Mouse (Mus musculus): ENCODE data around the gene Apold1. TPM values are rescaled to one million over a fixed set of nuclear protein-coding genes. Genes with fewer than 3 reads are reported as not detected.

The Apold1 gene
- polyA plus RNA-seq, 1 experiment from 2014 or later: 4.3 TPM

- 92% methylated on average over 4 of the region's 4 CpGs for WGBS
- H3K4me1 ChIP-seq (ENCODE audit: control insufficient read depth, insufficient read depth, low read length): no peaks in the 10 kb centered on the region
- no peak for ATAC-seq (ENCODE audit: low FRiP score, low TSS enrichment)
Observed at GRCm38 (mm10) chr6:135006372-135006771, 24.9 kb downstream of the Apold1 start.

GRCm38 (mm10) chr6:135011048-135011733 lies 29.7 kb downstream of the Apold1 start, which contains the start of gene Ddx47:
TSS of gene Ddx47 (plus strand) at chr6:135011612.
- ATAC-seq (ENCODE audit: low FRiP score, low TSS enrichment): peak; percentile 92
- 0 out of 2 replicates have a peak within 1 kb of the TSS, but pooled peaks have one; percentile 39 for H3K27ac ChIP-seq (replicated peaks; ENCODE audit: low read depth, low read length)
- H3K4me1 ChIP-seq (ENCODE audit: control insufficient read depth, insufficient read depth, low read length): peaks cover 6% of the 10 kb centered on the region
- H3K27me3 ChIP-seq (ENCODE audit: control insufficient read depth, insufficient read depth, low read length): no peaks in the 10 kb centered on the region
- 5% methylated on average over 19 of the region's 19 CpGs for WGBS
- H3K36me3 ChIP-seq (ENCODE audit: control insufficient read depth, insufficient read depth, low read length): peaks cover 28% of the 10 kb centered on the region
- peak; percentile 98 for DNase-seq
- no peaks in the 10 kb centered on the region for H3K9me3 ChIP-seq (ENCODE audit: control insufficient read depth, low read length)
- peak within 1 kb of the TSS; percentile 73 for H3K4me3 ChIP-seq (replicated peaks; ENCODE audit: low read depth, low read length)
- peak within 1 kb of the TSS; percentile 72 for H3K9ac ChIP-seq (replicated peaks; ENCODE audit: low read length)
- peak within 1 kb of the TSS; percentile 68 for H3K4me2 ChIP-seq (ENCODE audit: low read length)

More at GRCm38 (mm10) chr6:135006372-135006771, 24.9 kb downstream of the Apold1 start:
- no peak for DNase-seq
- Histone ChIP-seq H3K36me3 (ENCODE audit: control insufficient read depth, insufficient read depth, low read length) (no peaks in the 10 kb centered on the region), H3K27me3 (ENCODE audit: control insufficient read depth, insufficient read depth, low read length) (no peaks in the 10 kb centered on the region), H3K27ac (replicated peaks; ENCODE audit: low read depth, low read length) (no peak overlapping the region), H3K4me3 (replicated peaks; ENCODE audit: low read depth, low read length) (no peak overlapping the region), H3K9me3 (ENCODE audit: control insufficient read depth, low read length) (no peaks in the 10 kb centered on the region), H3K4me2 (ENCODE audit: low read length) (no peak overlapping the region), H3K9ac (replicated peaks; ENCODE audit: low read length) (no peak overlapping the region)

GRCm38 (mm10) chr6:135011734-135012116 lies 30.2 kb downstream of the Apold1 start:
- Histone ChIP-seq H3K4me3 (replicated peaks; ENCODE audit: low read depth, low read length) (peak overlapping the region; percentile 73), H3K4me2 (ENCODE audit: low read length) (peak overlapping the region; percentile 68), H3K36me3 (ENCODE audit: control insufficient read depth, insufficient read depth, low read length) (peaks cover 34% of the 10 kb centered on the region), H3K4me1 (ENCODE audit: control insufficient read depth, insufficient read depth, low read length) (peaks cover 6% of the 10 kb centered on the region), H3K27ac (replicated peaks; ENCODE audit: low read depth, low read length) (0 out of 2 replicates have a peak overlapping the region, but pooled peaks have one; percentile 39), H3K27me3 (ENCODE audit: control insufficient read depth, insufficient read depth, low read length) (no peaks in the 10 kb centered on the region), H3K9ac (replicated peaks; ENCODE audit: low read length) (peak overlapping the region; percentile 72), H3K9me3 (ENCODE audit: control insufficient read depth, low read length) (no peaks in the 10 kb centered on the region)
- no peak for DNase-seq
- 1% methylated on average over 14 of the region's 14 CpGs for WGBS
- no peak; the same call in 1 of the 2 replicates for ATAC-seq (ENCODE audit: low FRiP score, low TSS enrichment)

- H3K4me3 ChIP-seq (replicated peaks; ENCODE audit: low read depth, low read length): no peak overlapping the region
Observed at GRCm38 (mm10) chr6:135017211-135017610, 35.7 kb downstream of the Apold1 start.

GRCm38 (mm10) chr6:135019564-135019963 lies 38.0 kb downstream of the Apold1 start:
- H3K4me2 ChIP-seq (ENCODE audit: low read length): no peak overlapping the region
- H3K9me3 ChIP-seq (ENCODE audit: control insufficient read depth, low read length): no peaks in the 10 kb centered on the region
- no peak overlapping the region for H3K9ac ChIP-seq (replicated peaks; ENCODE audit: low read length)
- DNase-seq (no peak), ATAC-seq (ENCODE audit: low FRiP score, low TSS enrichment) (no peak)
- 86% methylated on average over 10 of the region's 10 CpGs for WGBS
- H3K36me3 ChIP-seq (ENCODE audit: control insufficient read depth, insufficient read depth, low read length): peaks cover 99% of the 10 kb centered on the region
- H3K27me3 ChIP-seq (ENCODE audit: control insufficient read depth, insufficient read depth, low read length): no peaks in the 10 kb centered on the region
- H3K4me1 ChIP-seq (ENCODE audit: control insufficient read depth, insufficient read depth, low read length): no peaks in the 10 kb centered on the region
- no peak overlapping the region for H3K4me3 ChIP-seq (replicated peaks; ENCODE audit: low read depth, low read length)
- H3K27ac ChIP-seq (replicated peaks; ENCODE audit: low read depth, low read length): no peak overlapping the region

More at GRCm38 (mm10) chr6:135017211-135017610, 35.7 kb downstream of the Apold1 start:
- WGBS: 94% methylated on average over 11 of the region's 11 CpGs
- no peak for DNase-seq
- Histone ChIP-seq H3K36me3 (ENCODE audit: control insufficient read depth, insufficient read depth, low read length) (peaks cover 87% of the 10 kb centered on the region), H3K9ac (replicated peaks; ENCODE audit: low read length) (no peak overlapping the region), H3K27ac (replicated peaks; ENCODE audit: low read depth, low read length) (no peak overlapping the region), H3K4me1 (ENCODE audit: control insufficient read depth, insufficient read depth, low read length) (peaks cover 4% of the 10 kb centered on the region), H3K27me3 (ENCODE audit: control insufficient read depth, insufficient read depth, low read length) (no peaks in the 10 kb centered on the region), H3K9me3 (ENCODE audit: control insufficient read depth, low read length) (no peaks in the 10 kb centered on the region), H3K4me2 (ENCODE audit: low read length) (no peak overlapping the region)
- ATAC-seq (ENCODE audit: low FRiP score, low TSS enrichment): no peak

GRCm38 (mm10) chr6:135021633-135022032 lies 40.1 kb downstream of the Apold1 start:
- H3K36me3 ChIP-seq (ENCODE audit: control insufficient read depth, insufficient read depth, low read length): peaks cover 85% of the 10 kb centered on the region
- no peak overlapping the region for H3K9ac ChIP-seq (replicated peaks; ENCODE audit: low read length)
- ATAC-seq (ENCODE audit: low FRiP score, low TSS enrichment) (no peak), DNase-seq (no peak)
- H3K27ac ChIP-seq (replicated peaks; ENCODE audit: low read depth, low read length): no peak overlapping the region
- H3K4me3 ChIP-seq (replicated peaks; ENCODE audit: low read depth, low read length): no peak overlapping the region
- H3K4me2 ChIP-seq (ENCODE audit: low read length): no peak overlapping the region
- H3K27me3 ChIP-seq (ENCODE audit: control insufficient read depth, insufficient read depth, low read length): no peaks in the 10 kb centered on the region
- 93% methylated on average over 3 of the region's 3 CpGs for WGBS
- no peaks in the 10 kb centered on the region for H3K9me3 ChIP-seq (ENCODE audit: control insufficient read depth, low read length)
- no peaks in the 10 kb centered on the region for H3K4me1 ChIP-seq (ENCODE audit: control insufficient read depth, insufficient read depth, low read length)

GRCm38 (mm10) chr6:135023379-135023778 lies 41.9 kb downstream of the Apold1 start:
- no peaks in the 10 kb centered on the region for H3K9me3 ChIP-seq (ENCODE audit: control insufficient read depth, low read length)
- no peaks in the 10 kb centered on the region for H3K27me3 ChIP-seq (ENCODE audit: control insufficient read depth, insufficient read depth, low read length)
- H3K4me2 ChIP-seq (ENCODE audit: low read length): no peak overlapping the region
- H3K36me3 ChIP-seq (ENCODE audit: control insufficient read depth, insufficient read depth, low read length): peaks cover 68% of the 10 kb centered on the region
- no peaks in the 10 kb centered on the region for H3K4me1 ChIP-seq (ENCODE audit: control insufficient read depth, insufficient read depth, low read length)
- 96% methylated on average over 14 of the region's 14 CpGs for WGBS
- H3K9ac ChIP-seq (replicated peaks; ENCODE audit: low read length): no peak overlapping the region
- H3K4me3 ChIP-seq (replicated peaks; ENCODE audit: low read depth, low read length): no peak overlapping the region
- H3K27ac ChIP-seq (replicated peaks; ENCODE audit: low read depth, low read length): no peak overlapping the region
- DNase-seq (no peak), ATAC-seq (ENCODE audit: low FRiP score, low TSS enrichment) (no peak)

- Histone ChIP-seq H3K27me3 (ENCODE audit: control insufficient read depth, insufficient read depth, low read length) (no peaks in the 10 kb centered on the region), H3K4me3 (replicated peaks; ENCODE audit: low read depth, low read length) (no peak overlapping the region), H3K9ac (replicated peaks; ENCODE audit: low read length) (no peak overlapping the region), H3K9me3 (ENCODE audit: control insufficient read depth, low read length) (no peaks in the 10 kb centered on the region), H3K4me2 (ENCODE audit: low read length) (no peak overlapping the region), H3K4me1 (ENCODE audit: control insufficient read depth, insufficient read depth, low read length) (no peaks in the 10 kb centered on the region), H3K36me3 (ENCODE audit: control insufficient read depth, insufficient read depth, low read length) (peaks cover 52% of the 10 kb centered on the region), H3K27ac (replicated peaks; ENCODE audit: low read depth, low read length) (no peak overlapping the region)
- ATAC-seq (ENCODE audit: low FRiP score, low TSS enrichment) (no peak), DNase-seq (no peak)
- WGBS: 100% methylated on average over 1 of the region's 1 CpGs
Observed at GRCm38 (mm10) chr6:135024781-135025420, 43.4 kb downstream of the Apold1 start.
